Mouse (Mus musculus) embryonic facial prominence, embryonic 12.5 days (tissue): Measurements from ENCODE around the gene Fxyd3. TPM values are rescaled to one million over a fixed set of nuclear protein-coding genes. Genes with fewer than 3 reads are reported as not detected.

ENCODE experiments used
- microRNA-seq: library from miRNA; unstranded; fragments of <30 nt; microRNA quantifications from one replicate; pipeline ENCODE4, GENCODE M21; 2017
- polyA plus RNA-seq: library from polyadenylated mRNA; unstranded; fragments of >200 nt; fragmentation: Nextera tagmentation; extraction: Ambion mirVana; gene quantifications from 2 replicates; pipeline ENCODE4 v1.2.1, GENCODE M21; 2016

Fxyd3 gene
- polyA plus RNA-seq, 1 experiment from 2014 or later, result 16.6 TPM

Small RNA genes within 50 kb of the gene (microRNA-seq; reads per million reads assigned to microRNA genes)
- gene Mir7050, result not detected

Other genes starting within 250 kb of the Fxyd3 start
- 0.13 TPM in 1 of 2 replicates, not detected in the other for gene Ffar3, start 220.5 kb downstream of the Fxyd3 start, polyA plus RNA-seq
- not detected in 2 replicates for gene Ffar1, start 215.1 kb downstream of the Fxyd3 start, polyA plus RNA-seq
- 0.09 and 0.17 TPM in 2 replicates for gene Cd22, start 196.4 kb downstream of the Fxyd3 start, polyA plus RNA-seq
- 0.26 and 0.29 TPM in 2 replicates for gene Mag, start 161.8 kb downstream of the Fxyd3 start, polyA plus RNA-seq
- gene Hamp2, start 152.0 kb downstream of the Fxyd3 start, polyA plus RNA-seq, result not detected in 2 replicates
- not detected in 2 replicates for gene Hamp, start 132.7 kb downstream of the Fxyd3 start, polyA plus RNA-seq
- gene Usf2, start 119.9 kb downstream of the Fxyd3 start, polyA plus RNA-seq, result 31.8 and 32.7 TPM in 2 replicates
- gene Lsr, start 103.2 kb downstream of the Fxyd3 start, polyA plus RNA-seq, result 25.6 and 26.2 TPM in 2 replicates
- gene Fam187b, start 102.9 kb downstream of the Fxyd3 start, polyA plus RNA-seq, result 1.4 and 2.0 TPM in 2 replicates
- gene Fxyd5, start 34.2 kb downstream of the Fxyd3 start, polyA plus RNA-seq, result 11.0 and 13.6 TPM in 2 replicates
- gene Fxyd7, start 25.2 kb downstream of the Fxyd3 start, polyA plus RNA-seq, result 26.0 and 36.0 TPM in 2 replicates
- gene Fxyd1, start 19.5 kb downstream of the Fxyd3 start, polyA plus RNA-seq, result 24.2 and 31.1 TPM in 2 replicates
- 1.5 and 2.0 TPM in 2 replicates for gene Lgi4, start 17.4 kb downstream of the Fxyd3 start, polyA plus RNA-seq
- gene Hpn, start 38.6 kb upstream of the Fxyd3 start, polyA plus RNA-seq, result 3.7 and 4.2 TPM in 2 replicates
- gene Scn1b, start 50.3 kb upstream of the Fxyd3 start, polyA plus RNA-seq, result 4.5 and 5.1 TPM in 2 replicates
- gene Gramd1a, start 79.2 kb upstream of the Fxyd3 start, polyA plus RNA-seq, result 97.4 and 109 TPM in 2 replicates
- not detected in 2 replicates for gene Scgb2b2, start 213.8 kb upstream of the Fxyd3 start, polyA plus RNA-seq
- not detected in 2 replicates for gene Scgb1b2, start 215.1 kb upstream of the Fxyd3 start, polyA plus RNA-seq